In the genomic region with DNA sequence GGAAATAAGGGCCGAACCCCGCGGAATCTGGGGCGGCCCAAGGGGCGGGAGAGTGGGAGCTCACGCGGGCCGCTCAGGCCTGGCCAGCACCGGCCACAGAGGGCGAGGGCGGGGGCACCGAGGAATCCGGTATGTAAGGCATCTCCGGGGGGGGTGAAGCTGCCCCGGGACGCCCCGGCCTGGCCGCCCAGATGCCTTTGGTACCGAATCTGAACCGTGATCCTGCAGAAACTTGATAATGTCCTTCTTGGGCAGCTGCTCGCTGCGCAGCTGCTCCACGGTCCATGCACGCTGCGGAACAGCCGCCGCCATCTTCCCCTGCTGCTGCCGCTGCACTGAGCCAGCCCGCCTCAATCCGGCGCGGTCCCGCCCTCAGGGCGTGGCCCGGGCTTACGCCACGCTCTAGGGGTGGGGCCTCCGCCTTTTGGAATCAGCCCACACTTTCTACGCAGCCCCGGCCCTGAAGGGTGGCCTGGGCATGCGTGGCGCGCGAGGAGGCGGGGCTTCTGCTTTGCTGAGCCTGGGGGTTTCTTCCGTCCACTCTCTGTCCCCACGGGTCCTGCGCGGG, we compare ENCODE assay signal across 1 mouse cellular context.
TF ChIP-seq lines count a peak whose summit lies in the region.

A gene (minus strand): TSS at position 397 of the 568 bp plus-strand sequence.

TF ChIP-seq in CH12.LX, 34 proteins besides CTCF, POLR2A, EP300 and RAD21 (continued from another document):
- TF ChIP-seq SIN3A (IDR thresholded peaks at IDR 0.05; ENCODE audit: low read length) = peak; percentile 84
- peak; percentile 77; the same call in 1 of the 2 replicates for TF ChIP-seq UBTF (IDR thresholded peaks at IDR 0.05; ENCODE audit: low read depth, low read length)
- peak; percentile 90 for TF ChIP-seq ZMIZ1 (IDR thresholded peaks at IDR 0.05; ENCODE audit: low read depth, low read length)
- TF ChIP-seq IRF4 (IDR thresholded peaks at IDR 0.05; ENCODE audit: low read depth, low read length) = peak; percentile 44; the same call in 1 of the 2 replicates
- no peak for TF ChIP-seq ZKSCAN1 (IDR thresholded peaks at IDR 0.05; ENCODE audit: borderline replicate concordance, low read depth, low read length)
- TF ChIP-seq PAX5 (IDR thresholded peaks at IDR 0.05; ENCODE audit: low read length) = no peak
- TF ChIP-seq ETS1 (conservative IDR thresholded peaks at IDR 0.05; ENCODE audit: low read depth, low read length) = no peak
- peak; percentile 92 for TF ChIP-seq CHD1 (IDR thresholded peaks at IDR 0.05; ENCODE audit: low read depth, low read length)
